In genomic region chr9:120656976-120657375, GRCm38 (mm10) we compare ENCODE assay signal across 9 mouse cellular contexts.
DNase-seq lines count a peak whose midpoint lies in the region; ATAC-seq and TF ChIP-seq lines count a peak whose summit lies in the region.
"Had no signal": no experiment of that assay in that cellular context is flagged by ENCODE, and none has a peak within 500 bp of the region (broad histone marks: within the 10 kb centered on the region; RNA-seq: fewer than 3 reads in every experiment).

No protein-coding gene starts in this region.

- WGBS in cerebellum, adult 2 months = 39% methylated on average over 6 of the region's 6 CpGs
- WGBS in liver, adult 2 months = 24% methylated on average over 6 of the region's 6 CpGs
- 18% methylated on average over 6 of the region's 6 CpGs for WGBS in liver, embryonic 11.5 days
- 15% methylated on average over 6 of the region's 6 CpGs for WGBS in embryonic facial prominence, embryonic 10.5 days
- 14% methylated on average over 5 of the region's 6 CpGs for WGBS in midbrain, embryonic 12.5 days

- no peak overlapping the region for H3K27ac ChIP-seq in cerebellum, adult 2 months (ENCODE audit: insufficient read depth, low read length)
- no peak overlapping the region for H3K27ac ChIP-seq in liver, adult 2 months (replicated peaks; ENCODE audit: insufficient read depth, low read depth, low read length)
- no peak overlapping the region for H3K27ac ChIP-seq in liver, embryonic 11.5 days (ENCODE audit: low read depth, low read length)
- H3K27ac ChIP-seq in embryonic facial prominence, embryonic 10.5 days (replicated peaks) = no peak overlapping the region
- no peak overlapping the region for H3K27ac ChIP-seq in midbrain, embryonic 12.5 days (replicated peaks)

- no peak overlapping the region for H3K9ac ChIP-seq in liver, adult 2 months (ENCODE audit: low read depth, low read length)
- no peak overlapping the region for H3K9ac ChIP-seq in liver, embryonic 11.5 days (ENCODE audit: low read depth, low read length)
- H3K9ac ChIP-seq in midbrain, embryonic 12.5 days (replicated peaks) = no peak overlapping the region
- H3K9ac ChIP-seq: heart, embryonic 15.5 days had no signal

- H3K4me1 ChIP-seq in cerebellum, adult 2 months (ENCODE audit: control insufficient read depth, insufficient read depth, low read length) = no peaks in the 10 kb centered on the region
- H3K4me1 ChIP-seq in liver, adult 2 months (ENCODE audit: control insufficient read depth, insufficient read depth, low read length) = no peaks in the 10 kb centered on the region
- no peaks in the 10 kb centered on the region for H3K4me1 ChIP-seq in liver, embryonic 11.5 days (replicated peaks; ENCODE audit: control insufficient read depth, insufficient read depth, low read length)
- H3K4me1 ChIP-seq in embryonic facial prominence, embryonic 10.5 days = peaks cover 43% of the 10 kb centered on the region
- H3K4me1 ChIP-seq in midbrain, embryonic 12.5 days = peaks cover 21% of the 10 kb centered on the region
- H3K4me1 ChIP-seq: heart, embryonic 15.5 days had no signal

- H3K4me3 ChIP-seq in cerebellum, adult 2 months (replicated peaks; ENCODE audit: insufficient read depth, low read depth, low read length) = no peak overlapping the region
- H3K4me3 ChIP-seq in liver, adult 2 months (ENCODE audit: insufficient read depth, low read depth, low read length) = no peak overlapping the region
- no peak overlapping the region for H3K4me3 ChIP-seq in liver, embryonic 11.5 days (ENCODE audit: low read depth, low read length)
- H3K4me3 ChIP-seq in embryonic facial prominence, embryonic 10.5 days = no peak overlapping the region
- no peak overlapping the region for H3K4me3 ChIP-seq in midbrain, embryonic 12.5 days
- H3K4me3 ChIP-seq: heart, embryonic 15.5 days had no signal

- peak; percentile 60 for TF ChIP-seq CTCF in cerebellum, adult 2 months (IDR thresholded peaks at IDR 0.05; ENCODE audit: borderline replicate concordance, insufficient read depth, low read depth, low read length)
- peak; percentile 87 for TF ChIP-seq CTCF in liver, adult 2 months (IDR thresholded peaks at IDR 0.05; ENCODE audit: low read depth, low read length)

- H3K4me2 ChIP-seq in liver, embryonic 11.5 days = no peak overlapping the region
- H3K4me2 ChIP-seq in midbrain, embryonic 12.5 days (replicated peaks) = no peak overlapping the region
- H3K4me2 ChIP-seq: heart, embryonic 15.5 days had no signal

- H3K79me2 ChIP-seq in liver, adult 2 months (ENCODE audit: control insufficient read depth, insufficient read depth, low read length) = no peaks in the 10 kb centered on the region

- no peaks in the 10 kb centered on the region for H3K27me3 ChIP-seq in cerebellum, adult 2 months (ENCODE audit: control insufficient read depth, insufficient read depth, low read length)
- no peaks in the 10 kb centered on the region for H3K27me3 ChIP-seq in liver, adult 2 months (ENCODE audit: control insufficient read depth, insufficient read depth, low read length)
- 0 out of 2 replicates have a peak, but pooled peaks cover 2% of the 10 kb centered on the region for H3K27me3 ChIP-seq in liver, embryonic 11.5 days (replicated peaks; ENCODE audit: control insufficient read depth, insufficient read depth, low read length)
- peaks cover 4% of the 10 kb centered on the region; the same call in 1 of the 2 replicates for H3K27me3 ChIP-seq in embryonic facial prominence, embryonic 10.5 days (replicated peaks; ENCODE audit: low read depth, poor library complexity, severe bottlenecking)
- no peaks in the 10 kb centered on the region for H3K27me3 ChIP-seq in midbrain, embryonic 12.5 days

- H3K9me3 ChIP-seq in liver, embryonic 11.5 days (ENCODE audit: control insufficient read depth, low read length) = no peaks in the 10 kb centered on the region
- no peaks in the 10 kb centered on the region for H3K9me3 ChIP-seq in embryonic facial prominence, embryonic 10.5 days
- no peaks in the 10 kb centered on the region for H3K9me3 ChIP-seq in midbrain, embryonic 12.5 days
- H3K9me3 ChIP-seq: heart, embryonic 15.5 days had no signal

- ATAC-seq in liver, embryonic 11.5 days (replicated peaks; ENCODE audit: low FRiP score) = no peak
- 0 out of 2 replicates have a peak, but pooled peaks have one; percentile 44 for ATAC-seq in midbrain, embryonic 12.5 days (ENCODE audit: low FRiP score, low read depth)

- H3K36me3 ChIP-seq in liver, adult 2 months (ENCODE audit: control insufficient read depth, insufficient read depth, low read length) = no peaks in the 10 kb centered on the region
- no peaks in the 10 kb centered on the region for H3K36me3 ChIP-seq in liver, embryonic 11.5 days (ENCODE audit: control insufficient read depth, insufficient read depth, low read length)
- H3K36me3 ChIP-seq in embryonic facial prominence, embryonic 10.5 days (replicated peaks) = no peaks in the 10 kb centered on the region
- no peaks in the 10 kb centered on the region for H3K36me3 ChIP-seq in midbrain, embryonic 12.5 days
- H3K36me3 ChIP-seq: heart, embryonic 15.5 days had no signal

- DNase-seq in cerebellum, adult 2 months = no peak
- DNase-seq in cerebellum, adult 11-12 months = no peak
- no peak for DNase-seq in liver, adult 2 months (ENCODE audit: extremely low read depth, low read depth, low spot score)
- no peak for DNase-seq in liver, embryonic 11.5 days (ENCODE audit: low spot score)
- peak; percentile 74 for DNase-seq in embryonic facial prominence, embryonic 10.5 days (ENCODE audit: low spot score)
- DNase-seq in B cell, adult 2 months = no peak
- DNase-seq in layer of hippocampus, adult 11-12 months (ENCODE audit: low spot score) = no peak

- TF ChIP-seq POLR2A in cerebellum, adult 2 months (IDR thresholded peaks at IDR 0.05; ENCODE audit: borderline replicate concordance, insufficient read depth, low read length) = no peak
- TF ChIP-seq POLR2A in liver, adult 2 months (IDR thresholded peaks at IDR 0.05; ENCODE audit: extremely low read depth, insufficient read depth, low read length) = no peak
